In genomic region chr16:91648220-91648550, GRCm38 (mm10) we compare ENCODE assay signal across 8 mouse cellular contexts. TPM values are rescaled to one million over a fixed set of nuclear protein-coding genes. Genes with fewer than 3 reads are reported as not detected.
DNase-seq lines count a peak whose midpoint lies in the region; ATAC-seq and TF ChIP-seq lines count a peak whose summit lies in the region.

No protein-coding gene starts in this region.

- H3K79me2 ChIP-seq in MEL (ENCODE audit: control insufficient read depth, insufficient read depth, low read length, poor library complexity) = peaks cover 80% of the 10 kb centered on the region

- H3K4me1 ChIP-seq in MEL (ENCODE audit: control insufficient read depth in 1 of 2, insufficient read depth in 2 of 2, low read length in 2 of 2) = peaks cover 5 to 11% of the 10 kb centered on the region in 2 experiments; a peak in 3 of 4 replicates
- peaks cover 37% of the 10 kb centered on the region for H3K4me1 ChIP-seq in forebrain, embryonic 13.5 days

- TF ChIP-seq RAD21 in MEL (IDR thresholded peaks at IDR 0.05; ENCODE audit: low read depth, low read length) = no peak

- peak; percentile 77 for DNase-seq in MEL (ENCODE audit: low read depth, low spot score)
- peak; percentile 60 for DNase-seq in c-Kit-positive CD71-positive TER-119-negative erythroid progenitor cells, embryonic 14.5 days (ENCODE audit: low read depth)
- peak; percentile 90 for DNase-seq in heart, postnatal 4 days
- DNase-seq in layer of hippocampus, postnatal 14 days (ENCODE audit: low spot score in 2 of 2) = peak; percentile 65 to 66
- peak; percentile 79 for DNase-seq in lung, postnatal 25 days (ENCODE audit: low spot score)
- peak; percentile 63 for DNase-seq in right cerebral cortex, adult 18-20 months
- DNase-seq in urinary bladder, postnatal 14 days (ENCODE audit: low spot score) = peak; percentile 83

- TF ChIP-seq POLR2A in MEL (IDR thresholded peaks at IDR 0.05; ENCODE audit: control insufficient read depth in 1 of 2, insufficient read depth in 1 of 2, low read depth in 1 of 2, low read length in 2 of 2, poor library complexity in 1 of 2) = no peak

- peak overlapping the region; percentile 100 for H3K9ac ChIP-seq in MEL (ENCODE audit: control insufficient read depth, low read depth, low read length, poor library complexity, severe bottlenecking)
- H3K9ac ChIP-seq in forebrain, embryonic 13.5 days = peak overlapping the region; percentile 89

- no peak for TF ChIP-seq CTCF in MEL (IDR thresholded peaks at IDR 0.05 in 2 of 3, conservative IDR thresholded peaks at IDR 0.05 in 1 of 3; ENCODE audit: control insufficient read depth in 1 of 3, insufficient read depth in 1 of 3, low read depth in 2 of 3, low read length in 3 of 3, poor library complexity in 1 of 3, severe bottlenecking in 1 of 3)

- H3K27me3 ChIP-seq in MEL (ENCODE audit: control insufficient read depth in 1 of 2, insufficient read depth in 2 of 2, low read length in 2 of 2) = no peaks in the 10 kb centered on the region
- H3K27me3 ChIP-seq in forebrain, embryonic 13.5 days = no peaks in the 10 kb centered on the region

- H3K4me2 ChIP-seq in forebrain, embryonic 13.5 days = peak overlapping the region; percentile 95

- no peaks in the 10 kb centered on the region for H3K9me3 ChIP-seq in MEL (replicated peaks; ENCODE audit: insufficient read depth, low read length)
- no peaks in the 10 kb centered on the region for H3K9me3 ChIP-seq in forebrain, embryonic 13.5 days (replicated peaks)

- peak overlapping the region; percentile 97 for H3K27ac ChIP-seq in MEL (ENCODE audit: control insufficient read depth, low read depth, low read length)
- peak overlapping the region; percentile 98 for H3K27ac ChIP-seq in forebrain, embryonic 13.5 days

- peaks cover 22 to 43% of the 10 kb centered on the region in 2 experiments for H3K36me3 ChIP-seq in MEL (ENCODE audit: control insufficient read depth in 1 of 2, insufficient read depth in 2 of 2, low read length in 2 of 2)
- H3K36me3 ChIP-seq in forebrain, embryonic 13.5 days (ENCODE audit: poor library complexity, severe bottlenecking) = peaks cover 18% of the 10 kb centered on the region

- no peak; a peak in 2 of 4 replicates for TF ChIP-seq EP300 in MEL (IDR thresholded peaks at IDR 0.05; ENCODE audit: low read depth in 1 of 2, low read length in 2 of 2)

- ATAC-seq in forebrain, embryonic 13.5 days = peak; percentile 59

- peak overlapping the region; percentile 95 to 97 for H3K4me3 ChIP-seq in MEL (ENCODE audit: control insufficient read depth in 1 of 2, insufficient read depth in 1 of 2, low read depth in 2 of 2, low read length in 2 of 2)
- peak overlapping the region; percentile 80 for H3K4me3 ChIP-seq in forebrain, embryonic 13.5 days

- under 1% methylated on average over 25 of the region's 25 CpGs for WGBS in forebrain, embryonic 13.5 days

TF ChIP-seq in MEL, 35 proteins besides CTCF, POLR2A, EP300 and RAD21:
- no peak; the same call in 1 of the 2 replicates for TF ChIP-seq ZMIZ1 (IDR thresholded peaks at IDR 0.05; ENCODE audit: low read depth, low read length)
- no peak for TF ChIP-seq KAT2A (conservative IDR thresholded peaks at IDR 0.05; ENCODE audit: low read depth, low read length)
- TF ChIP-seq MYB (IDR thresholded peaks at IDR 0.05; ENCODE audit: low read depth, low read length) = 0 out of 2 replicates have a peak, but pooled peaks have one; percentile 2
- TF ChIP-seq MAX (IDR thresholded peaks at IDR 0.05; ENCODE audit: low read length) = no peak
- no peak for TF ChIP-seq GATA1 (IDR thresholded peaks at IDR 0.05; ENCODE audit: low read depth, low read length)
- no peak for TF ChIP-seq ETS1 (IDR thresholded peaks at IDR 0.05; ENCODE audit: low read depth, low read length)
- TF ChIP-seq USF1 (IDR thresholded peaks at IDR 0.05; ENCODE audit: low read depth, low read length) = no peak
- TF ChIP-seq E2F4 (IDR thresholded peaks at IDR 0.05; ENCODE audit: borderline replicate concordance, low read depth, low read length) = no peak
- no peak for TF ChIP-seq USF2 (IDR thresholded peaks at IDR 0.05; ENCODE audit: borderline replicate concordance in 1 of 2, insufficient read depth in 1 of 2, low read depth in 1 of 2, low read length in 2 of 2)
- no peak for TF ChIP-seq ZNF384 (IDR thresholded peaks at IDR 0.05; ENCODE audit: low read depth, low read length)
- peak; percentile 3; the same call in 1 of the 2 replicates for TF ChIP-seq SIN3A (IDR thresholded peaks at IDR 0.05; ENCODE audit: low read length)
- TF ChIP-seq TCF12 (IDR thresholded peaks at IDR 0.05; ENCODE audit: low read depth, low read length) = no peak; the same call in 1 of the 2 replicates
TF ChIP-seq in MEL: peak in this region for 2.

RNA-seq across cellular contexts. Expression of gene Son, which starts 0.9 kb away (rescaled TPM):
- total RNA-seq in MEL (2012; rRNA removed) = 93.6 and 102 TPM in 2 replicates
- 100 to 1,000 TPM; 157 to 182 TPM for polyA plus RNA-seq in MEL (2012; ENCODE audit: insufficient read depth in 1 of 2, insufficient read length in 2 of 2, low read depth in 1 of 2, low replicate concordance in 2 of 2, missing spikeins in 1 of 2)
- 151 and 154 TPM in 2 replicates for polyA plus RNA-seq in forebrain, embryonic 13.5 days (2015; fragmentation: Nextera tagmentation; extraction: Ambion mirVana)
- total RNA-seq in heart, postnatal 4 days (2021) = 100 to 1,000 TPM; 234 to 236 TPM
- 100 to 1,000 TPM; 224 to 256 TPM for total RNA-seq in layer of hippocampus, postnatal 14 days (2021)

RNA-seq across cellular contexts. Expression of gene Gart, which starts 1.4 kb away (rescaled TPM):
- total RNA-seq in MEL (2012; rRNA removed) = 400 and 417 TPM in 2 replicates
- 100 to 1,000 TPM in 1 of 2 experiments, 10 to 100 TPM in 1; 94.0 to 509 TPM for polyA plus RNA-seq in MEL (2012; ENCODE audit: insufficient read depth in 1 of 2, insufficient read length in 2 of 2, low read depth in 1 of 2, low replicate concordance in 2 of 2, missing spikeins in 1 of 2)
- 95.7 and 96.4 TPM in 2 replicates for polyA plus RNA-seq in forebrain, embryonic 13.5 days (2015; fragmentation: Nextera tagmentation; extraction: Ambion mirVana)
- total RNA-seq in heart, postnatal 4 days (2021) = 10 to 100 TPM; 71.2 to 77.2 TPM
- total RNA-seq in layer of hippocampus, postnatal 14 days (2021) = 10 to 100 TPM; 45.7 to 56.7 TPM

RNA-seq across cellular contexts. Expression of gene Dnajc28, which starts 29.4 kb away (rescaled TPM):
- 0.85 and 1.2 TPM in 2 replicates for total RNA-seq in MEL (2012; rRNA removed)
- polyA plus RNA-seq in MEL (2012; ENCODE audit: insufficient read depth in 1 of 2, insufficient read length in 2 of 2, low read depth in 1 of 2, low replicate concordance in 2 of 2, missing spikeins in 1 of 2) = 1 to 10 TPM in 1 of 2 experiments, not detected in 1; 1.9 TPM
- 7.4 and 7.9 TPM in 2 replicates for polyA plus RNA-seq in forebrain, embryonic 13.5 days (2015; fragmentation: Nextera tagmentation; extraction: Ambion mirVana)
- total RNA-seq in heart, postnatal 4 days (2021) = 1 to 10 TPM; 4.5 to 5.7 TPM
- total RNA-seq in layer of hippocampus, postnatal 14 days (2021) = 1 to 10 TPM; 5.0 to 6.5 TPM

RNA-seq across cellular contexts. Expression of gene Donson, which starts 40.4 kb away (rescaled TPM):
- total RNA-seq in MEL (2012; rRNA removed) = 25.4 and 25.7 TPM in 2 replicates
- 10 to 100 TPM in 1 of 2 experiments, not detected in 1; 33.9 TPM for polyA plus RNA-seq in MEL (2012; ENCODE audit: insufficient read depth in 1 of 2, insufficient read length in 2 of 2, low read depth in 1 of 2, low replicate concordance in 2 of 2, missing spikeins in 1 of 2)
- polyA plus RNA-seq in forebrain, embryonic 13.5 days (2015; fragmentation: Nextera tagmentation; extraction: Ambion mirVana) = 23.6 and 24.9 TPM in 2 replicates
- 10 to 100 TPM; 15.5 to 15.7 TPM for total RNA-seq in heart, postnatal 4 days (2021)
- total RNA-seq in layer of hippocampus, postnatal 14 days (2021) = 10 to 100 TPM; 24.6 TPM

RNA-seq across cellular contexts. Expression of gene Tmem50b, which starts 50.6 kb away (rescaled TPM):
- total RNA-seq in MEL (2012; rRNA removed) = 2.6 and 2.9 TPM in 2 replicates
- 1 to 10 TPM in 1 of 2 experiments, not detected in 1; 9.5 TPM for polyA plus RNA-seq in MEL (2012; ENCODE audit: insufficient read depth in 1 of 2, insufficient read length in 2 of 2, low read depth in 1 of 2, low replicate concordance in 2 of 2, missing spikeins in 1 of 2)
- polyA plus RNA-seq in forebrain, embryonic 13.5 days (2015; fragmentation: Nextera tagmentation; extraction: Ambion mirVana) = 49.9 and 55.6 TPM in 2 replicates
- total RNA-seq in heart, postnatal 4 days (2021) = 10 to 100 TPM; 38.9 to 40.9 TPM
- total RNA-seq in layer of hippocampus, postnatal 14 days (2021) = 100 to 1,000 TPM; 126 to 142 TPM

Comparison
In these comparisons a context has a peak if more than half of its experiments do, and no peak if none do; other contexts are left out.
1. Peak in every context shown above with its lines: DNase-seq, ATAC-seq, H3K4me3 ChIP-seq and H3K27ac ChIP-seq.